Mouse (Mus musculus) heart, adult 2 months (tissue): ENCODE results near the gene F2rl2. TPM values are rescaled to one million over a fixed set of nuclear protein-coding genes. Genes with fewer than 3 reads are reported as not detected.

ENCODE experiments used
- DNase-seq, 2 experiments: peaks; one replicate each; pipeline ENCODE4 v3.0.0; 2021
- H3K27ac ChIP-seq: fragments of 200-600 bp; 2 replicates; pipeline ENCODE4 v1.8.1; 2022
- H3K27me3 ChIP-seq: fragments of 200-500 bp; 2 replicates; pipeline ENCODE4 v1.6.1; 2012; ENCODE audit warnings: mild to moderate bottlenecking, low read length, inconsistent platforms, mixed read lengths; ENCODE audit not compliant: control insufficient read depth, insufficient read depth
- H3K36me3 ChIP-seq: fragments of 200-500 bp; 2 replicates; pipeline ENCODE4 v1.6.1; 2012; ENCODE audit warnings: low read length, inconsistent platforms; ENCODE audit not compliant: control insufficient read depth, insufficient read depth
- H3K4me1 ChIP-seq: fragments of 200-500 bp; 2 replicates; pipeline ENCODE4 v1.6.1; 2011; ENCODE audit warnings: low read length; ENCODE audit not compliant: control insufficient read depth, insufficient read depth
- H3K4me3 ChIP-seq: fragments of 200-600 bp; 2 replicates; pipeline ENCODE4 v1.8.1; 2022
- H3K79me2 ChIP-seq: fragments of 200-500 bp; replicated peaks from 2 replicates; pipeline ENCODE4 v1.6.1; 2012; ENCODE audit warnings: mild to moderate bottlenecking, inconsistent platforms, low read length, moderate library complexity, mixed read lengths; ENCODE audit not compliant: control insufficient read depth, insufficient read depth
- H3K9ac ChIP-seq: fragments of 200-500 bp; 2 replicates; pipeline ENCODE4 v1.6.1; 2012; ENCODE audit warnings: low read depth, mild to moderate bottlenecking, control low read depth, inconsistent platforms, low read length, mixed read lengths
- CTCF ChIP-seq: fragments of 200-600 bp; IDR thresholded peaks from 2 replicates; pipeline ENCODE4 v1.8.1; 2022; ENCODE audit warnings: antibody characterized with exemption, mild to moderate bottlenecking, moderate library complexity
- EP300 ChIP-seq: fragments of 200-500 bp; IDR thresholded peaks from 2 replicates; pipeline ENCODE4 v1.6.1; 2011; ENCODE audit warnings: low read depth, low read length, control low read depth; ENCODE audit not compliant: insufficient read depth
- POLR2A ChIP-seq: fragments of 200-500 bp; IDR thresholded peaks from 2 replicates; pipeline ENCODE4 v1.6.1; 2011; ENCODE audit warnings: mild to moderate bottlenecking, low read depth, low read length, control low read depth; ENCODE audit not compliant: insufficient read depth
- WGBS: fragments of 180-500 bp; shearing (Covaris S2); methylation state at CpG from one replicate; pipeline ENCODE4 v1.1.7; 2018; 5-methylcytosine and 5-hydroxymethylcytosine counted together
- intact Hi-C: fragments of 180-260 bp; cut with DNase I; formaldehyde crosslinking; loops from one replicate; pipeline ENCODE4 v1.15.1; 2025
- polyA plus RNA-seq: library from polyadenylated mRNA; depleted of rRNA; stranded (reverse); fragments of >200 nt; gene quantifications from 2 replicates; pipeline ENCODE4 v1.2.3, GENCODE M21; 2012; rRNA removed
- total RNA-seq, 2 experiments: library from RNA; stranded (reverse); gene quantifications; 2 replicates each; pipeline ENCODE4 v1.2.3; 2021

F2rl2 gene
- total and polyA plus RNA-seq, 3 experiments: 0.68 to 0.82 TPM; not detected in 1

DNA sequence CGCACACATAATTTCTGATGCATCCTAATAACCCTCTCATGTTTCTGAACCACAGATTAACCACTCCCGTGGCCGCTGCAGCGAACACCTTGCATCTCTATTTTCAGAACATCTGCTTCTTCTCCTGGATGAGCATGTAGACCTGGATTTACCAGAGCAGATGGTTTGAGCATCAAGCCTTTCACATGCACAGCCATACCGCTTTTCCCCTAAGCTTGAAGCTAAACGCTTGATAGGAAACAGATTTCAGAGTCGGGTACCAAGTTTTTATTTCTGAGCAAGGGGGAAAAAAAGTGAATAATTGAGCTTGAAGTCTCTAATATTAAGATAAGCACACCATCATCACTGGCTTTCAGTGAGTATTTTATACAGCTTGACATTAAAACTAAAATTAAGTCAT is 50.4 kb downstream of the F2rl2 start:
- Histone ChIP-seq H3K9ac (no peak overlapping the region), H3K4me3 (no peak overlapping the region), H3K4me1 (no peaks in the 10 kb centered on the region), H3K79me2 (no peaks in the 10 kb centered on the region), H3K36me3 (no peaks in the 10 kb centered on the region), H3K27ac (no peak overlapping the region), H3K27me3 (no peaks in the 10 kb centered on the region)
- no peak for DNase-seq
- no peak for TF ChIP-seq EP300
- no peak for TF ChIP-seq POLR2A
- no peak for TF ChIP-seq CTCF
- intact Hi-C loops: no loop called here
- WGBS: 81% methylated on average over 7 of the region's 7 CpGs

DNA sequence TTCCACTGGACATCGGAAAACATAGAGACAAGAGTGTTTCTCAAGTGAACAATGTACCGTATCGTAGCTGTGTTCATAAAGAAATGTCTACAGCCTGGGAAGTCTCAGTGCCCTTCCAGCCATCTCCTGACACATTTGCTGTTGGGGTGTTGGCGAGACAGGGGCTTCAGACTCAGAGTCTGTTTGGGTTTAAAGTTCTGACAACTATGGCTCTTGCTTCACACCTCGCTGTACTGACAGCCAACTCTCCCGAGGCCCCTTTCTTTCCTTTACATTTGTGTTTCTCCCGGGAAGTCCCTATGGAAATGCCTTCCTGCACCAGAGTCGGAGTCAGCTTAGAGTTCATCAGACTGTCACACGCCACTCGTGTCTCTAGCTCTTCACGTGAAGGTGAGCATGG is 50.9 kb downstream of the F2rl2 start:
- no peak overlapping the region for H3K9ac ChIP-seq
- H3K36me3 ChIP-seq: no peaks in the 10 kb centered on the region
- H3K4me3 ChIP-seq: no peak overlapping the region
- no peaks in the 10 kb centered on the region for H3K27me3 ChIP-seq
- H3K4me1 ChIP-seq: no peaks in the 10 kb centered on the region
- H3K27ac ChIP-seq: no peak overlapping the region
- WGBS: 69% methylated on average over 11 of the region's 11 CpGs
- no peak for DNase-seq
- no peaks in the 10 kb centered on the region for H3K79me2 ChIP-seq
- intact Hi-C loops: no loop called here
- TF ChIP-seq POLR2A (no peak), EP300 (no peak), CTCF (no peak)

Other genes with a start within 250 kb of the F2rl2 start
- gene S100z, start 218.1 kb upstream of the F2rl2 start, total RNA-seq: not detected
- not detected in 2 replicates for gene S100z, start 218.1 kb upstream of the F2rl2 start, polyA plus RNA-seq
- under 1 TPM; 0.41 to 0.63 TPM for gene F2rl1, start 171.6 kb upstream of the F2rl2 start, total RNA-seq
- gene F2rl1, start 171.6 kb upstream of the F2rl2 start, polyA plus RNA-seq: 0.91 and 1.2 TPM in 2 replicates
- gene F2r, start 78.4 kb upstream of the F2rl2 start, total RNA-seq: 10 to 100 TPM; 23.6 to 23.8 TPM
- 19.3 and 20.4 TPM in 2 replicates for gene F2r, start 78.4 kb upstream of the F2rl2 start, polyA plus RNA-seq
- gene Iqgap2, start 195.1 kb downstream of the F2rl2 start, total RNA-seq: 1 to 10 TPM; 2.2 to 2.5 TPM
- 0.61 and 1.1 TPM in 2 replicates for gene Iqgap2, start 195.1 kb downstream of the F2rl2 start, polyA plus RNA-seq